Mouse (Mus musculus) midbrain, embryonic 13.5 days (tissue): ENCODE measurements around the gene Naa40. TPM values are rescaled to one million over a fixed set of nuclear protein-coding genes. Genes with fewer than 3 reads are reported as not detected.
A peak's percentile ranks its signal among the peaks of the same experiment; 100 is the strongest.

Experiments
- ATAC-seq: fragments of 200-750 bp; cut with Nextera tagmentation; 2 replicates; pipeline ENCODE4 v1.8.0; 2017; ENCODE audit warnings: mild to moderate bottlenecking, moderate TSS enrichment, moderate library complexity
- H3K27ac ChIP-seq: fragments of 300-500 bp; sonication (generic); 2 replicates; pipeline ENCODE4 v1.5.1; 2015; ENCODE audit warnings: inconsistent platforms, mild to moderate bottlenecking, moderate library complexity
- H3K27me3 ChIP-seq: fragments of 300-500 bp; sonication (generic); 2 replicates; pipeline ENCODE4 v1.6.1; 2015; ENCODE audit warnings: mild to moderate bottlenecking, inconsistent platforms
- H3K36me3 ChIP-seq: fragments of 300-500 bp; sonication (generic); 2 replicates; pipeline ENCODE4 v1.6.1; 2015; ENCODE audit warnings: mild to moderate bottlenecking, inconsistent platforms
- H3K4me1 ChIP-seq: fragments of 300-500 bp; sonication (generic); replicated peaks from 2 replicates; pipeline ENCODE4 v1.6.1; 2015; ENCODE audit warnings: inconsistent platforms
- H3K4me2 ChIP-seq: fragments of 300-500 bp; sonication (generic); replicated peaks from 2 replicates; pipeline ENCODE4 v1.6.1; 2015; ENCODE audit warnings: moderate library complexity, mild to moderate bottlenecking, inconsistent platforms
- H3K4me3 ChIP-seq: fragments of 300-500 bp; sonication (generic); replicated peaks from 2 replicates; pipeline ENCODE4 v1.5.1; 2015; ENCODE audit warnings: mild to moderate bottlenecking, inconsistent platforms
- H3K9ac ChIP-seq: fragments of 300-500 bp; sonication (generic); replicated peaks from 2 replicates; pipeline ENCODE4 v1.6.1; 2015; ENCODE audit warnings: mild to moderate bottlenecking, inconsistent platforms
- H3K9me3 ChIP-seq: fragments of 300-500 bp; sonication (generic); 2 replicates; pipeline ENCODE4 v1.6.1; 2016; ENCODE audit warnings: mild to moderate bottlenecking, inconsistent platforms
- WGBS: fragments of 180-500 bp; shearing (Covaris S2); methylation state at CpG from one replicate; pipeline ENCODE4 v1.1.7; 2015; 5-methylcytosine and 5-hydroxymethylcytosine counted together
- polyA plus RNA-seq: library from polyadenylated mRNA; unstranded; fragments of >200 nt; fragmentation: Nextera tagmentation; extraction: Ambion mirVana; gene quantifications from 2 replicates; pipeline ENCODE4 v1.2.1, GENCODE M21; 2015

Naa40 gene
- polyA plus RNA-seq: 73.7 and 74.6 TPM in 2 replicates

DNA sequence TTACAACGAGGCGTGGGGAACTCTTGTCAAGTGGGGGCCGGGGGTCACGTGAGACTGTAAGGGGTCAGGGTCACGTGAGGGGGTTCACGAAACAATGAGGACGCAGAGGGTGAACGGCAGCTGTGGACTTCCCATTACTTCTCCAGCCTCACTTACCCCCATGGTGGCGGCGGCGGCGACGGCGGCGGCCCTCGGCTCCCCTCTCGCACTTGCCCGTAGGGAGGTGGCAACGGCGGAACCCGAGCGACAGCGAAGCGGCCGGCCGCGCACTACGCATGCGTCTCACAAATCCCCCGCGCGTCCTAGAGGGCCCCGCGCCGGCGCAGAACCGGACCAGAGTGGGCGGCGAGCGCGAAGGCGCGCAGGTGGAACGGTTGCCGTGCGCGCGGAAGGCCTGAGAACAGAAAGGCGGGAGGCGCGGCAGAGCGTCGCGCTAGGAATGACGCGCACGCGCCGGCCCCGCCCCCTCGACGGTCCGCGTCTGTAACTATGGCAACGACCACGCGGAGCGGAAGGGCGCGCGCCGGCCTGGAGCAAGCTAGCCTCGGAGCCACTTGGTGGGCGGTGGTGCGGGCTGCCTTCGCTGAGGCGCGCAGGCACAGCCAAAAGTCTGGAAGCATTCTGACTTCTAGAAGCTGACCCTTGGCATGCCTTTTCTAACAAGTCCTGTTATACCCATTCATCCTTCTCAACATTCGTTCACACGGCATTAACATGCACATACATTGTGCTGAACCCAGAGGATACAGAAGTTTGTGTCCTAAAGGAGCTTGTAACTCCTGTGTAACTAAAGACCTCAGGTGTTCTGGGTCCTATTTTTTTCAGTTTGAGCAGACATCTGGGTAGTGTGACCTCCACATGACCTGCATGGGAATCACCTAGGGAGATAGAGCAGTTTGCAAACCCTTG lies at the start of gene Naa40:
Gene Naa40 (minus strand): TSS at position 402 of the 909 bp plus-strand sequence.
- Histone ChIP-seq H3K4me3 (peak within 1 kb of the TSS; percentile 56), H3K4me1 (peaks cover 32% of the 10 kb centered on the region), H3K27me3 (0 out of 2 replicates have a peak, but pooled peaks cover 10% of the 10 kb centered on the region), H3K36me3 (no peaks in the 10 kb centered on the region), H3K9ac (peak within 1 kb of the TSS; percentile 73), H3K27ac (peak within 1 kb of the TSS; percentile 86), H3K4me2 (peak within 1 kb of the TSS; percentile 79), H3K9me3 (no peaks in the 10 kb centered on the region)
- under 1% methylated on average over 80 of the region's 80 CpGs for WGBS
- ATAC-seq: peak; percentile 97

DNA sequence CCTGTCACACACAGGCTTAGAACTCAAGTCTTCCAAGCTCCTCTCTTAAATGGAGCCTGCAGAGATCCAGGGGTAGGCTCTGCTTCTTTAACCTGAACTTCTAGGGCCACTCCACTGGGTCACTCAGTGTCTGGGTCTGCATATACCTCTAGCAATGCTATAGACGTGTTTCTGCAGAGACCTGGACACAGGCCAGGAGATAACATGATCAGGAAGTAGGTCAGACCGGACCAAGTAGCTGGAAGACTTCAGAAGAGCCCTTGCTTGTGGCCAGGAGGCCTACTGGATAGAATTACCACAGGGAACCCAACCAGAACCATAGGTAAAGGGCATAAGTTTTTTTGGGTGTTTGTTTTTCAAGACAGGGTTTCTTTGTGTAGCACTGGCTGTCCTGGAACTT lies 48.8 kb upstream of the Naa40 start:
- Histone ChIP-seq H3K4me1 (no peaks in the 10 kb centered on the region), H3K4me2 (no peak overlapping the region), H3K4me3 (no peak overlapping the region), H3K27ac (no peak overlapping the region), H3K9me3 (no peaks in the 10 kb centered on the region), H3K36me3 (peaks cover 47% of the 10 kb centered on the region), H3K9ac (no peak overlapping the region), H3K27me3 (no peaks in the 10 kb centered on the region)
- no peak for ATAC-seq
- WGBS: 82% methylated on average over 2 of the region's 2 CpGs

DNA sequence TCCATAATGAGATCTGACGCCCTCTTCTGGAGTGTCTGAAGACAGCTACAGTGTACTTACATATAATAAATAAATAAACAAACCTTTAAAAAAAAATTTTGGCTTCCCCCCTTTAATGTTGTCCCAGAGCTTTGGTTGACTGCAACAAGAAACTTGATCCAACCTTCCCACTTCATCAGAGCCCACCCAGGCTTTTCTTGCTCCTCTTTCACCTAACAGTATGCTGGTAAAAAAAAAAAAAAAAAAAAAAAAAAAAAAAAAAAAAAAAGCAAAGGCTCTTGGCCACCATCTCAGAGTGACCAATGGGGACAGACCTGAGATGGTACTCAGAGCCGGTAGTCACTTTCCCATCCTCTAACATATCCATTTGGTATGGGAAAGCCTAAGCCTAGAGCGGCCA lies 47.3 kb upstream of the Naa40 start:
- WGBS: 85% methylated on average over 3 of the region's 3 CpGs
- no peak overlapping the region for H3K4me3 ChIP-seq
- ATAC-seq: no peak
- no peak overlapping the region for H3K9ac ChIP-seq
- no peak overlapping the region for H3K27ac ChIP-seq
- H3K9me3 ChIP-seq: no peaks in the 10 kb centered on the region
- H3K36me3 ChIP-seq: peaks cover 62% of the 10 kb centered on the region
- H3K4me2 ChIP-seq: no peak overlapping the region
- no peaks in the 10 kb centered on the region for H3K4me1 ChIP-seq
- no peaks in the 10 kb centered on the region for H3K27me3 ChIP-seq

DNA sequence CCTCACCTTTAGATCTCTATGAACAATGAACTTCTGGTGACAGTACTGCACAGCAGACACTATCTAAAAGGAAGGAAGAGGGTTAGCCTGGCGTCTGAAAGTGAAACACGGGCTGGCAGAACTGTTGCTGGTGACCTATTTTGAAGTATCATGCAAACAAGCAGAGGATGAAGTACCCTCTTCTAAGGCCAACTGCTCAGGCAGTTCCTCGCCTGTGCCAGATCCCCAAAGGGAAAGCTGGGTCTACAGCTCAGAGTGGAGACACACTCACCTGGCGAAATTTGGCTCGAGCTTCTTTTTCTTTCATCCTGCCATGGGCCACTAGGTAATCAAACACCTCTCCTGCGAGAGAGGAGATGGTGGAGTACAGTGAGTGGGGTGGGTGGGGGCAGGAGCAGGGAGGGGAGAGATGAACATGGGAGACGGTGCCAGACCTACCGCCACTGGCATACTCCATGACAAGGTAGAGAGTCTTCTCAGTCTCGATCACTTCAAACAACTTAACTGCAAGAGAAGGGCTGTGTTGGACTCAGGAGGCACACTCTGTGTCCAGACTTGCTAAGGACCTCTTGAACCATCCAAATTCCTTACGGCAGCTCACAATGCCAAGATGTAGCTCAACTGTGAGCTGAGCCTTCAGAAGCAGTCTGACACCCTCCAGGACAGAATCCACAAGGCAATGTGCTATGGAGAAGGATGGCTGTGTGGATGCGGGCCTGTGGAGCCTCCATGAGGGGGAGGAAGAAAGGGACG lies 45.8 kb upstream of the Naa40 start:
- Histone ChIP-seq H3K4me2 (no peak overlapping the region), H3K4me3 (no peak overlapping the region), H3K27me3 (no peaks in the 10 kb centered on the region), H3K4me1 (no peaks in the 10 kb centered on the region), H3K36me3 (peaks cover 77% of the 10 kb centered on the region), H3K27ac (no peak overlapping the region), H3K9me3 (no peaks in the 10 kb centered on the region), H3K9ac (no peak overlapping the region)
- no peak for ATAC-seq
- WGBS: 95% methylated on average over 12 of the region's 12 CpGs

DNA sequence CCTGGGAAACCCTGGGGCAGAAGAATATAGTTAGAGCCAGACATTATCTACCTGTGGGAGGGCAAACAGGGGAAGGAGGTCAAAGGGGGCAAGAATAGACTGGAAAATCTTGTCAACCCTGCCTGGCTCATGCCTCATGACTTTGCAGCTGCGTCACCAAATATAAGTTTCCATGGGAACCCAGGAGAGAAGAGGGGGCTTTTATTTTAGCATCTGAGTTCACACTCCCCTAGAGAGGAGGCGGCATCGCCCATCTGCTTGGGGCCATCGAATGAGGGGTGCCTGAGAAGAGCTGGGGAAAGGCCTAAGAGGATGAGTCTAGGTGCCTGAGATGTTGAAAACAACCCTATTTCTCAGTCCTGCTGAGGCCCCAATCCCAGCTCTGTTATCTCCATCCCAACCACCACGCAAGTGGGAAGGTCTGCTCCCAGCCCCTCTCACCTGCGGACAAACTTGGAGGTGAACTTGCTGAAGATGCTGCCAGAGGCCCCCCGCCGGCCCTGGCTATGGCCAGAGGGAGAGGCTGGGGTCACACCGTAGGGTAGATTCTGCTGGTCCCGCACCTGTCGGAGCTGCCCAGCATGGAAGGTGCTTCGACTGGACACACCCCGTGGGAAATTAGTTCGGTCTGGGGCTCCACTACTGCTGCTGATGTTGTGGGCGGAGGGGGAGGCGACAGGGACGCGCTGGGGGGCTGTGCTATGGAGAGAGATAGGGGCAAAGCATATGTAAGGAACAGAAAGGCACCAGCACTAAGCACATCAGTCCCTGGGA lies 39.8 kb upstream of the Naa40 start:
- Histone ChIP-seq H3K4me3 (no peak overlapping the region), H3K4me1 (peaks cover 35% of the 10 kb centered on the region), H3K36me3 (peaks cover 95% of the 10 kb centered on the region), H3K9me3 (no peaks in the 10 kb centered on the region), H3K4me2 (no peak overlapping the region), H3K27me3 (no peaks in the 10 kb centered on the region), H3K9ac (no peak overlapping the region; the same call in 1 of the 2 replicates), H3K27ac (no peak overlapping the region)
- WGBS: 87% methylated on average over 18 of the region's 18 CpGs
- ATAC-seq: no peak

DNA sequence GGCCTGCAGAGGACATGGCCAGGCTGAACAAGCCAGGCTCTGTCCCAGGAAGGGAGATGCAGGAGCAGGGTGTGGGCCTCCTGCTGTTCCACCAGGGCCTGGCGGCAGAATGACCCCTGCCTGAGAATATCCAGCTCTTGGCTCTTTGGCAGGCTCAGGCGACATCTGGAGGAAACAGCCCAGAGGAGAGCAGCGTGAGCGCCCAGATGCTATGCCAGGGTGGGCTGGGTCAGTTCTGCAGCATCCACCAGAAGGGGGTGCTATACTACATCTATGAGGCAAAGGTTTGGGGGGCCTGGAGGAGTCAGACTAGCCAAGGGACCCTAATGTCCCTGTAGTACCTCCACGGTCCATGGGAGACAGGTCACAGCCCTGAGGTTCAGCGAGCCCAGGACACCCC lies 38.1 kb upstream of the Naa40 start:
- 0 out of 2 replicates have a peak overlapping the region, but pooled peaks have one; percentile 36 for H3K9ac ChIP-seq
- no peak overlapping the region for H3K4me2 ChIP-seq
- no peaks in the 10 kb centered on the region for H3K9me3 ChIP-seq
- peak overlapping the region; percentile 86 for H3K27ac ChIP-seq
- peaks cover 51% of the 10 kb centered on the region for H3K4me1 ChIP-seq
- H3K27me3 ChIP-seq: no peaks in the 10 kb centered on the region
- 40% methylated on average over 6 of the region's 6 CpGs for WGBS
- peak; percentile 32 for ATAC-seq
- peaks cover 94% of the 10 kb centered on the region for H3K36me3 ChIP-seq
- H3K4me3 ChIP-seq: no peak overlapping the region

DNA sequence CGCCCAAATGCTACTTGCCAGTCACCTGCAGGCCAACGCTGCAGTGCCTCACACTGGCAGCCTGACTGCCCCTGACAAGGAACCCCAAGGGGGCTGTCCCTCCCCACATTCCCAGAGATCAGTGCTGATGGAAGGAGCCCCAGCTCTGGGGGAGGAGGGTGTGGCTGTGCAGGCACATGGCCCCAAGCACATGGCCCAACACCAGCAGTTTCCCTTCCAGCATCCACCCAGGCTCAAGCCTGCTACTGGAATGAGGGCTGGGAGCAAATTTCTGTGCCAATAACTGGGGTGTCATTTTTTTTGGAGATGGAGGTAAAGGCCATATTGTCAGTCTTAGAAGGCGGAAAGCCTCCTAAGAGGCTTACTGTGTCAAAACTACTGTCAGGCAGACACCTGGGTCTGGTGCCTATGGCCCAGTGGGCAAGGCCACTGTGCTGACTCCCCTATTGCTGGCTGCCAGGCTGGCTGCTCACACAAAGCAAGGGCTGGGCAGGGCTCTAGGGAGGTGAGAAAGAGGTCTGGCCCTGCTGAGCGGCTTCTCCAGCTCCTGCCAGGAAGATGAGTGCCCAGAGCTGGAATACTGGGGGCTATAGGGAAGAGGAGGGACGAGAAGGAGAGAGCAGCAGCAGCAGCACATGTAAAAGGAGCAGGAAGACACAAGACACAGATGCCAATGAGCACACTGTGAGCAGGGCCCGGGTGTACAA lies 37.4 kb upstream of the Naa40 start:
- Histone ChIP-seq H3K4me3 (no peak overlapping the region), H3K4me1 (peaks cover 55% of the 10 kb centered on the region), H3K27me3 (no peaks in the 10 kb centered on the region), H3K4me2 (no peak overlapping the region), H3K36me3 (peaks cover 94% of the 10 kb centered on the region), H3K9ac (peak overlapping the region; percentile 36; the same call in 1 of the 2 replicates), H3K9me3 (no peaks in the 10 kb centered on the region), H3K27ac (peak overlapping the region; percentile 86)
- WGBS: 80% methylated on average over 6 of the region's 6 CpGs
- no peak for ATAC-seq

DNA sequence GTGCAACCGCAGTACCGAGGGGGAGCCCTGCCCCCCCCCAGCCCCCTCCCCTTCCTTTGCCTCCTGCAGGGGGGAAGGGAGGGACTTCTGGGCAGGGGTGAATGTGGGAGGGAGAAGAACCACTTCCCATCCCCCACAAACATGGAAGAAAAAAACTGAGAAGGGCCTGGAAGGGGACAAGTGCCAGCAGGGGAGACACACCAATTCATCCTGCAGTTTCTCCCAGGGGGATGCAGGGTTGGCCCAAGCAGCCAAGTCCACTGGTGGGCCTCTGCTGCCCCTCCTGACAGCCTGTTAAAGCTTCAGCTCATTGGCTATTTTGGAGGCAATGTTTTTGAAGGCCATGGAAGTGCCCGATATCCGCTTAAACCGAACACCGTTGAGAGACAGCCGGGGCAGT lies 35.8 kb upstream of the Naa40 start:
- Histone ChIP-seq H3K36me3 (peaks cover 94% of the 10 kb centered on the region), H3K27me3 (no peaks in the 10 kb centered on the region), H3K4me2 (no peak overlapping the region), H3K4me1 (peaks cover 64% of the 10 kb centered on the region), H3K4me3 (no peak overlapping the region), H3K9ac (no peak overlapping the region), H3K27ac (peak overlapping the region; percentile 86), H3K9me3 (no peaks in the 10 kb centered on the region)
- no peak for ATAC-seq
- WGBS: 62% methylated on average over 7 of the region's 7 CpGs

DNA sequence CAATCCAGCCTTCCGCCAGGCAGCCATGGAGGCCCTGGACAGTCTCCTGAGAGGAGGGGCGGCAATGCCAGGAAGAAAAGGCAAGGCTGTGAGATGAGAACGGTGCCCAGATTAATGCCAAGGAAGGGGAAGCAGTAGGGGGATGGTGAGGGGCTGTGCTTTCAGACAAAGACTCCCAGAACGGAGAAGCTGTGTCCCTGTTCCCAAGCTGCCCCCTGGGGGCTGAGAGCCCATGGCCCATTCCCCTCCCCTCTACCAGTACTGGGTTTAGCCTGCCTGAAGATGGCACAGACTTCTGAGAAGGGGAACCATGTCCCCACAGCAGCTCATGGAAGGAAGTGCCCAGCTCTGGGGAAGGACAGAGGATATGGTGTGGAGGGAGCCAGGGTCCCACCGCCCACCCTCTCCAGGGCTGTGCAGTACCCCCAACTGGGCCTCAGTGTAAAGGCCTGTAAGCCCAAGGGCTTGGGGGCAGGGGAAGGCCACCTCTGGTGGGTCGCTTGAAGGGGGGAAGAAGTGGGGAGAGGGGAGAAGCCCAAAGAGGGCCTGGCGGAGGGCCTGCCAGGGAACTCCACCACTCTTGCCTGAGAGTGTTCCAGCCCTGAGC lies 35.2 kb upstream of the Naa40 start:
- Histone ChIP-seq H3K4me3 (no peak overlapping the region), H3K27ac (peak overlapping the region; percentile 86), H3K36me3 (peaks cover 94% of the 10 kb centered on the region), H3K9ac (peak overlapping the region; percentile 57), H3K4me1 (peaks cover 71% of the 10 kb centered on the region), H3K4me2 (peak overlapping the region; percentile 3), H3K9me3 (no peaks in the 10 kb centered on the region), H3K27me3 (no peaks in the 10 kb centered on the region)
- WGBS: 28% methylated on average over 7 of the region's 7 CpGs
- peak; percentile 59 for ATAC-seq

DNA sequence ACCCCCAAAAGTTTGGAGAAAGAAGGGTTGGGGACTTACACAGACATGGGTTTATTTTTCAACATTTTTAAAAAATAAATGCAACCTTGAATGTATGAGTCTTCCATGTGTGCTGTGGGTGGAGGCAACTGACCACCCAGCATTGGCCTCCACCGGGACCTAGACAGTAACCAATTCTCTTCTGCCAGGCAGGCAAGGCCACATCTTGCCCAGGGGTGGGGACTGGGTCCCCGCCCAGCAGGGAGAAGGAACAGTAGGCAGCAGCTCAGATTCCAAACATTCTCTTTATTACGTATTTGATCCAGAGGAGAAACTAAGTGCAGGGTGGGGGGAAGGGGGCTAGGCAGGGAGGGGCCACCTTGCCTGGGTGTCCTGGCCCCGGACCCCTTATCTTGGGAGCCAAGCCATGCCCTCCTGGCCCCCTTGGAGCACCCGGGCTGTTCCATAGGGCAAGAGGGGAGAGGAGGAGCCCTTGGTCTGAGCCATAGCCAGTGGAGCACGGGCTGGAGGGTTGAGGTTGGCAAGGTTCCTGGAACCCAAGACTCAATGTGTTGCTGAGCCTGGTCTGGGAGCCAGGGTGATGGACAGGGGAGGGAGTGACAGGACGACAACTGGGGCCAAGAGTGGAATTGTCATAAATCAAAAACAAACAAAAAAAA lies 34.3 kb upstream of the Naa40 start:
- H3K4me3 ChIP-seq: no peak overlapping the region
- 56% methylated on average over 7 of the region's 7 CpGs for WGBS
- H3K4me2 ChIP-seq: 0 out of 2 replicates have a peak overlapping the region, but pooled peaks have one; percentile 9
- H3K9ac ChIP-seq: peak overlapping the region; percentile 51; the same call in 1 of the 2 replicates
- peaks cover 80% of the 10 kb centered on the region for H3K4me1 ChIP-seq
- H3K27ac ChIP-seq: peak overlapping the region; percentile 86
- no peaks in the 10 kb centered on the region for H3K27me3 ChIP-seq
- peaks cover 94% of the 10 kb centered on the region for H3K36me3 ChIP-seq
- ATAC-seq: no peak
- H3K9me3 ChIP-seq: no peaks in the 10 kb centered on the region
